Mouse (Mus musculus) urinary bladder, postnatal 10 days (tissue): ENCODE data around the gene Mllt11.

Experiments used
- DNase-seq: peaks from one replicate; pipeline ENCODE4 v3.0.0; 2022; ENCODE audit warnings: low spot score

Mllt11 gene

GRCm38 (mm10) chr3:95246465-95247231 is 14.7 kb upstream of the Mllt11 start:
- DNase-seq, result no peak

GRCm38 (mm10) chr3:95243086-95243485 is 11.1 kb upstream of the Mllt11 start:
- DNase-seq, result no peak

DNA sequence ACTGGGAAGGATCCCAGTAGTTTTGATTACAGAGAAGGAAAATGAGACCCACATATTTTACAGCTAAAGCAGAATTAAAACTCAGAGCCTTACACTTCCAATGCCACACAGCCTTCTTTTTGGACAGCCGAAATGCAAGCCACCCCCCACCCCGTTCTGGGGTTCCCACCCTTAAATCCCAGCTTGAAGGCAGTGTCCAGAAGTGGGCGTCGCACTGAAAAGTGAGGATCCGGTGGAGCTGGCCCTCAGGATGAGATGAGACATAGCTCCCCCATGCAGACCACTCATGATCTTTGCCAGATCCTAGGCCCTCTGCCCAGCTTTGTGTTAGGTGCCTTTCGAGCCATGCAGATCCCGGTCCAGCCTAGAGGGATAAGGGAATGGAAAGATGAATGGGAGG is 9.5 kb upstream of the Mllt11 start, which contains the start of gene Gm128:
Gm128 (minus strand) TSS at position 101 of the 400 bp plus-strand sequence.
- no peak for DNase-seq

GRCm38 (mm10) chr3:95240900-95241299 is 8.9 kb upstream of the Mllt11 start:
- no peak for DNase-seq

- no peak for DNase-seq
Observed at GRCm38 (mm10) chr3:95239971-95240370, 8.0 kb upstream of the Mllt11 start.

DNA sequence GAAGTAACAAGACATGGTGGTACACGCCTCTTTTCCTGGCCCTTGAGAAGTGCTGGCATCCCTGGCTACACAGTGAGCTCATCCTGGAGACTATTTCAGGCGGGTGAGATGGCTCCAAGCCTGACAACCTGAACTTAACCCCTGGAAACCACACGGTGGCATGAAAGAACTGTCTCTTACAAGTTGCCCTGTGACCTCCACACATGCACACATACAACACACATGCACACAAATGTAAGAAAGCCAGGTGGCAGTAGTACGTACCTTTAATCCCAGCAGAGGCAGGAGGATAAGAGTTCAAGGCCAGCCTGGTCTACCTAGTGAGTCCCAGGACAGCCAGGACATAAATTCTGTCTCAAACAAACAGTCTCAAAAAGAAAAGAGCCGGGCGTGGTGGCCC is 7.1 kb upstream of the Mllt11 start:
- no peak for DNase-seq

GRCm38 (mm10) chr3:95237541-95238099 is 5.6 kb upstream of the Mllt11 start:
- no peak for DNase-seq

GRCm38 (mm10) chr3:95235386-95236301 is 3.7 kb upstream of the Mllt11 start:
- no peak for DNase-seq

- DNase-seq, result no peak
Observed at GRCm38 (mm10) chr3:95233303-95233980, 1.5 kb upstream of the Mllt11 start.

GRCm38 (mm10) chr3:95232771-95233170 is 800 bp upstream of the Mllt11 start:
- no peak for DNase-seq

DNA sequence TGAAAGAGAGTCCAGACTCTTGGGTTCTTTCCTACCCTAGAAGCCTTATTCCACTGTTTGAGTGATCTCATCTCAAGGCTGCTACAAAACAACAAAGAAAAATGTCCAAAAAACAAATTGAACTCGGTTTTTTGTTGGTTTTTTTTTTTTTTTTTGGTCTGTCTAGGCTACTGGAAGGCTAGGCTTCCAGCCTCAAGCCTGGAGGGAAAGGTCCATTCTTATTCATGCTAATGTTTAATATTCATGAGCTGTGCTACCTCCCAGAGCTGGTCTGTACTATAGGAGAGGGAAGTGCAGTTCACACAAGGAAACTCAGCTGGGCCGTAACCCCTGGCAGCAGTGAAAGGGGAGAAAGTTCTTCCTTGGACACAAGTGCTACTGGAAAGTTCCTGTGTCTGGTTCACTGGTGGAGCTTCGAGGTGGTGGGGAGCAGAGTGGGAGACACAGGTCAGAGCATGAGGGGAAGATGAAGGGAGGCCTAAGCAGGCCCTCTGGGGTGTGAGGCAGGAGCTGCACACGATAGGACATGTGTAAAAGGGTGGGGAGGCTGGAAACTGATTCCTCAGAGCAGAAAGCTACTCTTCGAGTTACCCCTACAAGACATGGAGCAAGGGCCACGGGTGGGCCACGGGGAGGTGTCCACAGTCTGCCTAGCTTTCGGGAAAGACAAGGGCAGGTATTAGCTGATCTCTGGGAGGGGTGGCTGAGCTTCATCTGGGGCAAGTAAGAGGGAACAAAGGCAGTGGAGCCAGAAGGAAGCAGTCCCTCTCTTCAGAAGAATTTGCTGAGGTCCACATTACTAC is 1.3 kb downstream of the Mllt11 start:
- no peak for DNase-seq

- no peak for DNase-seq
Observed at GRCm38 (mm10) chr3:95229781-95230494, 2.0 kb downstream of the Mllt11 start.

DNA sequence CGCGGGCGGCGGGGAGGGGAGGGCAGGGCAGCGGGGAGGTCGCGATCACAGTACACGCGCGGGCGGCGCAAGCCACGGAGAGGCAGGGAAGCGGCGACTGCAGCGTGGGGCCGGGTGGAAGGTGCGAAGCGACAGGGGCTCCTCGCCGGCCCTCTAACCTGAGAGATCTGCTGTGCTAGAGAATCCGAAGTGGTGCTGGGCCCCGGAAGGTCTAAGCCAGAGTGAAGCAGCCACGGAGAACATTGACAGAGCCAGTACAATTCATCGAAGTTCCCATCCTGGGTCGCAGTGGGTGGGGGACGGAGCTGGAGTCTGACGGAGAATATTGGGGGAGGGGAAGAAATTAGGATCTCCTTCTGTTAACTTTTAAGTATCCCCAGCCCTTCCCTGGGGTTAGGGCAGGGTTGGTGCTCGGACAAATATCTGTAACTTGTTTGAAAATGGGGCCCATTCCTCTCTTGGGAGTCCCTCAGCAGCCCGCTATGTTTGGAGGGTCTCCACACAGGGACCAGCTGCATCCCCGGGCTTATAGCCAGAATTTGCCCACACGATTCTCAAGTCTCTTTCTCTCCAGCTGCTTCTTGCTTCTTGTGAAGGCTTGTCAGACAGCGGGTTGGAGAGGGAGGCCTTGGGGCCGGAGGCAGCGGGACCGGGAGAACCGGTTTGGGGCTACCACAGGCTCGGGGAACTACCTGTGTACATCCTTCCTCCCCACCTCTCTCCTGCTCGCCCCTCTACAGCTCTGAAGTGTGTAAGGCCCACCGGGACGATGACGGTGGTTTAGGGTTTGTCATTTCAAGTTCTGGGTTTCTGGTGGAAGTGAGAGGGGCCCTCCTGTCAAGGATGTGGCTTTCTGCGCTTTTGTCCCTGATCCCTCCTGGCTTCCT is 2.8 kb downstream of the Mllt11 start:
- DNase-seq, result no peak

DNA sequence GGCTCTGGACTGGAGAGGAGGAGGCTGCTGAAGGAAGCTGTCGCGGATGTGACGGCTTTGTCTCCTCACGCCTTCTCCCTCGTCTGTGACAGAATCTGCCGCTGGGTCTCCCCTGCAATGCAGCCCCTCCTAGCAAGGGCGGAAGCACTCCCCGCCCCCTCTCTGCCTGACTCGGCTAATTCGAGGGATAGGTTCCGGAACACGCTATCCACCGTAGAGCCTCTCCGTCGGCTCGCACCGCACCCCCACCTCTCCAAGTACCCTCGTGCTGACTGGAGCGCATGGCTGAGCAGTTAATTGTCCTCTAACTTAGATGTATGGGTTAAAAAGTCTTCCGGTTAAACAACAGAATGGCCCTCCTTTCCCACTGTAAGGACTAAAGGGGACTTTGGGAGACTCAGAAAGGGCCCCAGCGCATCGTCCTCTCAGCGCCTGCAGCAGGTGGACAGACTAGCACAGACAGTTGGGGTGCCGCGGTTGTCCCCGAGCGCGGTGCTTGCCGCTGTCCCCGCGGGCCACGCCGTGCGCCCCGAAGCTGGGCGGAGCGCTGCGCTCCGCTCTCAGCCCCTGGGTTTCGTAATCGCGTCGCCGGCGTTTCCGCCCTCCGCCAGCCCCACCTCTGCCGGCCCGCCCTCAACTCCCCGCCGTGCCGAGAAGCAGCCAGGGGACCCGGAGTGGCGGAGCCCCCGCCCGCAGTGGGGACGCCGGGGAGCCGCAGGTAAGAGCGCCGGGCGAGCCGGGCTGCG is 3.6 kb downstream of the Mllt11 start, which contains the start of gene Cdc42se1:
Cdc42se1 (plus strand) TSS at position 585 of the 746 bp plus-strand sequence.
- peak; percentile 51 for DNase-seq

DNA sequence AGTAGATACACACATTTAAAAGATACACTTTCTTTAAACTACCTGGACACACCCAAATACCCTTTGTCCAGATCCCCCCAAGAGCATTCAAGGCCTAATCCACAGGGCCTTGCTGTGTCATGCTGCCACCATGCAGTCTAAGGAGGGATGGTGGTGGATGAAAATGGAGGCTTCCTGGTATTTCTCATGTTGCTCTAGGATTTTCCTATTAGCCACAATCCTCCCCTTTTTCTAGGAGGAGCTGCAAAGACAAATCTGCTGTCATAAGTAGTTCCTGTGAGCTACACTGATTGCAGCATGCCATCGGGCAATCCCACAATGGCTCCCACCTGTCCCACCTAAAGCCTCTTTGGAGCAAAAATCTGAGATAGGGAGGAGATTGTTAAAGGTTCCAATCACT is 4.8 kb downstream of the Mllt11 start:
- no peak for DNase-seq

DNA sequence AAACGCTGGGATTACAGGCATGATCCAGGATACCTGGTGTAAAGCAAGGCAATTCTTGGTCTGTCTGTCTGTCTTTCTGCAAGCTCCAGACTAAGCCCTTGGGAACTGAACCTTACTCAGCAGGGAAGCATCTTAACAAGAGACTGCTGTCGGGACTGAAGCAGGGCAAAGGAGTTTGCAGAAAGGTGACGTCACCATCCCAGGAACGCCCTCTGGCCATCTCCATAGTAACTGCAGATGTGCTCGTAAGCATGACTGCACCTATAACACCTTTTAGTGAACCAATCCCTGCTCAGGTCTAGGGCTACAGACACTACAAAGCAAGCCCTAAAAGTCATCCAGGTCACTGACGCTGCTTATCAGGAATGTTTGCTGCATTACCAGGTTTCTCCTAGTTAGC is 7.7 kb downstream of the Mllt11 start:
- no peak for DNase-seq

GRCm38 (mm10) chr3:95223041-95223440 is 8.9 kb downstream of the Mllt11 start:
- no peak for DNase-seq

- no peak for DNase-seq
Observed at GRCm38 (mm10) chr3:95218466-95219137, 13.4 kb downstream of the Mllt11 start.
